ENCODE assay signal across 29 mouse cellular contexts in genomic region chr5:120831031-120831430, GRCm38 (mm10). TPM values are rescaled to one million over a fixed set of nuclear protein-coding genes. Genes with fewer than 3 reads are reported as not detected.
A peak's percentile ranks its signal among the peaks of the same experiment; 100 is the strongest.
DNase-seq lines count a peak whose midpoint lies in the region; ATAC-seq and TF ChIP-seq lines count a peak whose summit lies in the region.
"Had no signal": no experiment of that assay in that cellular context is flagged by ENCODE, and none has a peak within 500 bp of the region (broad histone marks: within the 10 kb centered on the region; RNA-seq: fewer than 3 reads in every experiment).

No protein-coding gene starts in this region.

- H3K36me3 ChIP-seq in thymus, adult 2 months (ENCODE audit: control insufficient read depth, insufficient read depth, low read length) = no peaks in the 10 kb centered on the region
- no peaks in the 10 kb centered on the region for H3K36me3 ChIP-seq in hindbrain, postnatal 0 days (ENCODE audit: insufficient read depth, low read length)
- H3K36me3 ChIP-seq: embryonic facial prominence, embryonic 13.5 days; limb, embryonic 13.5 days; liver, embryonic 13.5 days had no signal

- H3K9me3 ChIP-seq in hindbrain, postnatal 0 days (ENCODE audit: low read length) = no peaks in the 10 kb centered on the region
- H3K9me3 ChIP-seq: embryonic facial prominence, embryonic 13.5 days; limb, embryonic 13.5 days; liver, embryonic 13.5 days had no signal

- TF ChIP-seq POLR2A in thymus, adult 2 months (IDR thresholded peaks at IDR 0.05; ENCODE audit: control insufficient read depth, extremely low read depth, insufficient read depth, low read length, poor library complexity) = no peak

- no peak overlapping the region for H3K27ac ChIP-seq in thymus, adult 2 months (ENCODE audit: control insufficient read depth, insufficient read depth, low read length)
- no peak overlapping the region for H3K27ac ChIP-seq in hindbrain, postnatal 0 days
- H3K27ac ChIP-seq: embryonic facial prominence, embryonic 13.5 days; limb, embryonic 13.5 days; liver, embryonic 13.5 days had no signal

- no peak for TF ChIP-seq CTCF in thymus, adult 2 months (IDR thresholded peaks at IDR 0.05; ENCODE audit: borderline replicate concordance, control insufficient read depth, extremely low read depth, insufficient read depth, low read length, poor library complexity)
- no peak for TF ChIP-seq CTCF in hindbrain, postnatal 0 days (IDR thresholded peaks at IDR 0.05; ENCODE audit: low read depth)

- peak; percentile 100 for ATAC-seq in activated CD4-positive, CD25-positive, alpha-beta regulatory T cell, adult 4 months
- peak; percentile 69 for ATAC-seq in megakaryocyte progenitor cell, adult 5-6 weeks (replicated peaks; ENCODE audit: poor library complexity)
- ATAC-seq in hindbrain, postnatal 0 days = no peak
- ATAC-seq: forebrain, embryonic 16.5 days had no signal

- peaks cover 3% of the 10 kb centered on the region; the same call in 1 of the 2 replicates for H3K4me1 ChIP-seq in thymus, adult 2 months (replicated peaks; ENCODE audit: control insufficient read depth, insufficient read depth, low read length)
- no peaks in the 10 kb centered on the region for H3K4me1 ChIP-seq in hindbrain, postnatal 0 days (ENCODE audit: insufficient read depth, low read length)
- H3K4me1 ChIP-seq: embryonic facial prominence, embryonic 13.5 days; limb, embryonic 13.5 days; liver, embryonic 13.5 days had no signal

- WGBS in thymus, adult 2 months = 15% methylated on average over 4 of the region's 4 CpGs
- 77% methylated on average over 4 of the region's 4 CpGs for WGBS in hindbrain, postnatal 0 days

- no peak overlapping the region for H3K9ac ChIP-seq in hindbrain, postnatal 0 days (replicated peaks; ENCODE audit: low read length)
- H3K9ac ChIP-seq: embryonic facial prominence, embryonic 13.5 days; limb, embryonic 13.5 days; liver, embryonic 13.5 days; lung, embryonic 14.5 days had no signal

- H3K4me2 ChIP-seq in hindbrain, postnatal 0 days (ENCODE audit: low read depth, low read length) = no peak overlapping the region
- H3K4me2 ChIP-seq: embryonic facial prominence, embryonic 13.5 days; limb, embryonic 13.5 days; liver, embryonic 13.5 days; lung, embryonic 14.5 days; midbrain, embryonic 11.5 days had no signal

- peak; percentile 19 for DNase-seq in thymus, postnatal 25 days
- DNase-seq in thymus, adult 2 months = no peak
- peak; percentile 53 for DNase-seq in thymus, postnatal 4 days
- no peak for DNase-seq in hindbrain, postnatal 0 days (ENCODE audit: low spot score)
- no peak for DNase-seq in urinary bladder, postnatal 10 days (ENCODE audit: low spot score)
- no peak for DNase-seq in kidney, postnatal 36 days
- DNase-seq: cerebellum, adult 8-10 months; gastrocnemius, postnatal 36 days; kidney, postnatal 4 days; liver, embryonic 13.5 days; lung, embryonic 14.5 days; lung, postnatal 36 days had no signal

- no peak overlapping the region for H3K4me3 ChIP-seq in thymus, adult 2 months (ENCODE audit: control insufficient read depth, insufficient read depth, low read length)
- H3K4me3 ChIP-seq in hindbrain, postnatal 0 days (ENCODE audit: low read length) = no peak overlapping the region
- H3K4me3 ChIP-seq: embryonic facial prominence, embryonic 13.5 days; limb, embryonic 13.5 days; liver, embryonic 13.5 days had no signal

- H3K27me3 ChIP-seq in thymus, adult 2 months (ENCODE audit: control insufficient read depth, insufficient read depth, low read length) = no peaks in the 10 kb centered on the region
- no peaks in the 10 kb centered on the region for H3K27me3 ChIP-seq in hindbrain, postnatal 0 days (ENCODE audit: insufficient read depth, low read length)

RNA-seq across cellular contexts. Expression of gene Oas1f, which starts 16.1 kb away (rescaled TPM):
- 0.51 and 1.1 TPM in 2 replicates for polyA plus RNA-seq in thymus, adult 2 months (2012; rRNA removed)
- not detected for polyA plus RNA-seq in activated CD4-positive, CD25-positive, alpha-beta regulatory T cell, adult 4 months (2017; shearing (Covaris generic))
- not detected in 2 replicates for total RNA-seq in megakaryocyte progenitor cell, adult 5-6 weeks (2015)
- not detected in 2 replicates for total RNA-seq in megakaryocyte progenitor cell, adult 5-6 weeks (2017)
- total RNA-seq in hindbrain, postnatal 0 days (2014; rRNA removed) = not detected in 2 replicates
- not detected in 2 replicates for polyA plus RNA-seq in hindbrain, postnatal 0 days (2015; fragmentation: Nextera tagmentation; extraction: Ambion mirVana)
- total RNA-seq: adrenal gland, adult 18-20 months; gastrocnemius, postnatal 36 days; layer of hippocampus, postnatal 10 days; left cerebral cortex, postnatal 10 days had no signal
- polyA plus RNA-seq: C2C12; embryonic facial prominence, embryonic 13.5 days; forebrain, embryonic 16.5 days; hindbrain, embryonic 11.5 days; intestine, embryonic 14.5 days; kidney, embryonic 14.5 days; limb, embryonic 13.5 days; liver, embryonic 13.5 days; lung, embryonic 14.5 days; neural tube, embryonic 14.5 days had no signal

RNA-seq across cellular contexts. Expression of gene Oas1c, which starts 18.7 kb away (rescaled TPM):
- 6.3 and 7.7 TPM in 2 replicates for polyA plus RNA-seq in thymus, adult 2 months (2012; rRNA removed)
- 10 to 100 TPM; 11.2 to 14.4 TPM for polyA plus RNA-seq in activated CD4-positive, CD25-positive, alpha-beta regulatory T cell, adult 4 months (2017; shearing (Covaris generic))
- 0.83 and 1.6 TPM in 2 replicates for total RNA-seq in megakaryocyte progenitor cell, adult 5-6 weeks (2015)
- total RNA-seq in megakaryocyte progenitor cell, adult 5-6 weeks (2017) = 2.4 and 6.3 TPM in 2 replicates
- 0.58 and 1.2 TPM in 2 replicates for total RNA-seq in hindbrain, postnatal 0 days (2014; rRNA removed)
- 0.61 and 0.64 TPM in 2 replicates for polyA plus RNA-seq in hindbrain, postnatal 0 days (2015; fragmentation: Nextera tagmentation; extraction: Ambion mirVana)

RNA-seq across cellular contexts. Expression of gene Oas1h, which starts 30.2 kb away (rescaled TPM):
- 0.28 and 0.73 TPM in 2 replicates for polyA plus RNA-seq in thymus, adult 2 months (2012; rRNA removed)
- not detected for polyA plus RNA-seq in activated CD4-positive, CD25-positive, alpha-beta regulatory T cell, adult 4 months (2017; shearing (Covaris generic))
- total RNA-seq in megakaryocyte progenitor cell, adult 5-6 weeks (2015) = not detected in 2 replicates
- not detected in 2 replicates for total RNA-seq in megakaryocyte progenitor cell, adult 5-6 weeks (2017)
- not detected in 2 replicates for total RNA-seq in hindbrain, postnatal 0 days (2014; rRNA removed)
- polyA plus RNA-seq in hindbrain, postnatal 0 days (2015; fragmentation: Nextera tagmentation; extraction: Ambion mirVana) = not detected in 2 replicates
- total RNA-seq: adrenal gland, adult 18-20 months; gastrocnemius, postnatal 36 days; layer of hippocampus, postnatal 10 days; left cerebral cortex, postnatal 10 days had no signal
- polyA plus RNA-seq: C2C12; embryonic facial prominence, embryonic 13.5 days; forebrain, embryonic 16.5 days; heart, embryonic 16.5 days; hindbrain, embryonic 11.5 days; intestine, embryonic 14.5 days; kidney, embryonic 14.5 days; limb, embryonic 13.5 days; liver, embryonic 13.5 days; lung, embryonic 14.5 days; midbrain, embryonic 11.5 days; neural tube, embryonic 14.5 days; stomach, embryonic 14.5 days; urinary bladder, adult 2 months had no signal

RNA-seq across cellular contexts. Expression of gene Oas1e, which starts 35.7 kb away (rescaled TPM):
- polyA plus RNA-seq in thymus, adult 2 months (2012; rRNA removed) = 0.52 and 0.74 TPM in 2 replicates
- polyA plus RNA-seq in activated CD4-positive, CD25-positive, alpha-beta regulatory T cell, adult 4 months (2017; shearing (Covaris generic)) = not detected
- total RNA-seq in megakaryocyte progenitor cell, adult 5-6 weeks (2015) = not detected in 2 replicates
- total RNA-seq in megakaryocyte progenitor cell, adult 5-6 weeks (2017) = not detected in 2 replicates
- 0.26 TPM in 1 of 2 replicates, not detected in the other for total RNA-seq in hindbrain, postnatal 0 days (2014; rRNA removed)
- polyA plus RNA-seq in hindbrain, postnatal 0 days (2015; fragmentation: Nextera tagmentation; extraction: Ambion mirVana) = 0.42 and 0.90 TPM in 2 replicates
- total RNA-seq: adrenal gland, adult 18-20 months; gastrocnemius, postnatal 36 days; layer of hippocampus, postnatal 10 days; left cerebral cortex, postnatal 10 days had no signal
- polyA plus RNA-seq: C2C12; embryonic facial prominence, embryonic 13.5 days; forebrain, embryonic 16.5 days; heart, embryonic 16.5 days; intestine, embryonic 14.5 days; kidney, embryonic 14.5 days; limb, embryonic 13.5 days; liver, embryonic 13.5 days; lung, embryonic 14.5 days; stomach, embryonic 14.5 days had no signal

RNA-seq across cellular contexts. Expression of gene Oas3, which starts 53.6 kb away (rescaled TPM):
- 27.6 and 28.1 TPM in 2 replicates for polyA plus RNA-seq in thymus, adult 2 months (2012; rRNA removed)
- 10 to 100 TPM; 11.4 to 25.1 TPM for polyA plus RNA-seq in activated CD4-positive, CD25-positive, alpha-beta regulatory T cell, adult 4 months (2017; shearing (Covaris generic))
- total RNA-seq in megakaryocyte progenitor cell, adult 5-6 weeks (2015) = 1.1 and 1.5 TPM in 2 replicates
- 1.1 and 1.3 TPM in 2 replicates for total RNA-seq in megakaryocyte progenitor cell, adult 5-6 weeks (2017)
- 0.31 and 0.50 TPM in 2 replicates for total RNA-seq in hindbrain, postnatal 0 days (2014; rRNA removed)
- polyA plus RNA-seq in hindbrain, postnatal 0 days (2015; fragmentation: Nextera tagmentation; extraction: Ambion mirVana) = 0.43 and 0.58 TPM in 2 replicates
- total RNA-seq: gastrocnemius, postnatal 36 days had no signal
- polyA plus RNA-seq: C2C12; kidney, embryonic 14.5 days; stomach, embryonic 14.5 days had no signal

Comparison
In these comparisons a context has a peak if more than half of its experiments do, and no peak if none do; other contexts are left out.
1. DNase-seq: peak in thymus, postnatal 25 days (single experiment) and thymus, postnatal 4 days (single experiment); none in thymus, adult 2 months (single experiment), hindbrain, postnatal 0 days (single experiment), urinary bladder, postnatal 10 days (single experiment) and kidney, postnatal 36 days (0 of 2).